Mouse (Mus musculus) heart, postnatal 36 days (tissue): Measurements from ENCODE around the gene Snx27. TPM values are rescaled to one million over a fixed set of nuclear protein-coding genes. Genes with fewer than 3 reads are reported as not detected.

Experiments used
- total RNA-seq, 2 experiments: library from RNA; stranded (reverse); gene quantifications; 2 replicates each; pipeline ENCODE4 v1.2.3; 2021

Gene Snx27
- total RNA-seq, 2 experiments from 2014 or later: 27.8 to 28.8 TPM

Other genes with a start within 250 kb of the Snx27 start
- gene Them5, start 240.6 kb downstream of the Snx27 start, total RNA-seq: not detected
- under 1 TPM in 1 of 2 experiments, not detected in 1; 0.27 TPM for gene C2cd4d, start 220.3 kb downstream of the Snx27 start, total RNA-seq
- 10 to 100 TPM; 31.9 to 48.1 TPM for gene Rorc, start 209.9 kb downstream of the Snx27 start, total RNA-seq
- under 1 TPM; 0.11 to 0.16 TPM for gene Lingo4, start 184.2 kb downstream of the Snx27 start, total RNA-seq
- gene Tdrkh, start 169.4 kb downstream of the Snx27 start, total RNA-seq: 1 to 10 TPM; 4.0 to 5.1 TPM
- 10 to 100 TPM; 68.6 to 74.2 TPM for gene Mrpl9, start 139.4 kb downstream of the Snx27 start, total RNA-seq
- gene Oaz3, start 138.8 kb downstream of the Snx27 start, total RNA-seq: not detected
- gene Celf3, start 104.4 kb downstream of the Snx27 start, total RNA-seq: under 1 TPM in 1 of 2 experiments, not detected in 1; 0.19 TPM
- 1 to 10 TPM in 1 of 2 experiments, under 1 TPM in 1; 0.46 to 1.2 TPM for gene Riiad1, start 102.4 kb downstream of the Snx27 start, total RNA-seq
- not detected for gene Gm10972, start 60.4 kb upstream of the Snx27 start, total RNA-seq
- 1 to 10 TPM; 2.5 to 2.9 TPM for gene Tuft1, start 76.2 kb upstream of the Snx27 start, total RNA-seq
- gene Selenbp2, start 110.8 kb upstream of the Snx27 start, total RNA-seq: 10 to 100 TPM; 13.3 to 14.6 TPM
- gene Cgn, start 203.8 kb upstream of the Snx27 start, total RNA-seq: under 1 TPM; 0.35 to 0.83 TPM